Mouse (Mus musculus): ENCODE measurements around the gene Dennd1a. TPM values are rescaled to one million over a fixed set of nuclear protein-coding genes. Genes with fewer than 3 reads are reported as not detected.

Dennd1a gene
- polyA plus RNA-seq, 1 experiment from 2014 or later = 10.3 TPM

DNA sequence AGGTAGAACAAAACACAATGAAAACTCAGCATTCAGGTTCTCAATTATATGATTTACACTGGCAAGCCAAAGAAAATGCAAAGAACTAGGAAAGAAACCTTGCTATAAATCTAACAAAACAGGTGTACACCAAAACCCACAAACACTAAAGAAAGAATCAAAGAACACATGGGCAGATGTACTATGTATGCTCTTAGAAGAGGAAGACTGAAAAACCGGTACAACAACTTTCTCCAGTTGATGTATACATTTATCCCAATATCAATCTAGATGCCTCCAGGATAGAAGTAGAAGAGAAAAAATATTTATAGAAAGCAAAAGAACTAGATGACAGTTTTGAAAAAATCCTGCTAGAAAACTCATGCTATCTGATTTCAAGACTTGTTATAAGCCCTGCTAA lies 184.5 kb downstream of the Dennd1a start:
- no peak for TF ChIP-seq CTCF (IDR thresholded peaks at IDR 0.05; ENCODE audit: low read depth)
- no peaks in the 10 kb centered on the region for H3K4me1 ChIP-seq (replicated peaks; ENCODE audit: control insufficient read depth, insufficient read depth, low read length)
- WGBS = 67% methylated on average over 1 of the region's 1 CpGs
- H3K4me3 ChIP-seq (ENCODE audit: low read depth, low read length) = no peak overlapping the region
- ATAC-seq = no peak
- H3K27ac ChIP-seq (ENCODE audit: low read depth, low read length) = no peak overlapping the region
- H3K36me3 ChIP-seq (ENCODE audit: control insufficient read depth, insufficient read depth) = no peaks in the 10 kb centered on the region
- no peak overlapping the region for H3K4me2 ChIP-seq (replicated peaks; ENCODE audit: low read depth)
- no peaks in the 10 kb centered on the region for H3K27me3 ChIP-seq (replicated peaks; ENCODE audit: control insufficient read depth, insufficient read depth, low read length)
- no peaks in the 10 kb centered on the region for H3K9me3 ChIP-seq (ENCODE audit: control insufficient read depth)
- H3K9ac ChIP-seq (ENCODE audit: low read depth, low read length) = no peak overlapping the region

DNA sequence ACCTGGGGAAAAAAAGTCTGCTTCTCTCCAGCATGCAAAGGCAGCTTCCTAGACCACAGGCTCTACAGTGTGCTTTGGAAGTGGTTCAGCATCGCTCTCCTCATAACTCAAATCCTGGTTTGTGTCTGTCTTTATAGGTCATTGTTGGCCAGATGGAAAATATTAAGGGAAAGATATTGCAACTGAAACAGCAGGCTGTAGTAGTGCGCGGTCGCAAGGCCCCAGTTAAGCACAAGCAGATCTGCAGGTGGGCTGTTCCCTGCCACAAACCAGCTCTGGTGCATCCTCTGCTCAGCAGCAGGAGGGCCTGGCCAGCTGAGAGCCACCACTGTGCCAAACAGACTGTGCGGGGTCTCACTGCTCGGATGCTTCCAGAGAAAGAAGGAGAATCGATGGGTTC lies 186.9 kb downstream of the Dennd1a start:
- H3K4me3 ChIP-seq (ENCODE audit: low read depth, low read length) = no peak overlapping the region
- no peak for TF ChIP-seq CTCF (IDR thresholded peaks at IDR 0.05; ENCODE audit: low read depth)
- H3K4me2 ChIP-seq (replicated peaks; ENCODE audit: low read depth) = no peak overlapping the region
- no peaks in the 10 kb centered on the region for H3K36me3 ChIP-seq (ENCODE audit: control insufficient read depth, insufficient read depth)
- H3K27ac ChIP-seq (ENCODE audit: low read depth, low read length) = no peak overlapping the region
- no peaks in the 10 kb centered on the region for H3K9me3 ChIP-seq (ENCODE audit: control insufficient read depth)
- ATAC-seq = no peak
- H3K4me1 ChIP-seq (replicated peaks; ENCODE audit: control insufficient read depth, insufficient read depth, low read length) = no peaks in the 10 kb centered on the region
- H3K9ac ChIP-seq (ENCODE audit: low read depth, low read length) = no peak overlapping the region
- H3K27me3 ChIP-seq (replicated peaks; ENCODE audit: control insufficient read depth, insufficient read depth, low read length) = no peaks in the 10 kb centered on the region
- 73% methylated on average over 7 of the region's 7 CpGs for WGBS

DNA sequence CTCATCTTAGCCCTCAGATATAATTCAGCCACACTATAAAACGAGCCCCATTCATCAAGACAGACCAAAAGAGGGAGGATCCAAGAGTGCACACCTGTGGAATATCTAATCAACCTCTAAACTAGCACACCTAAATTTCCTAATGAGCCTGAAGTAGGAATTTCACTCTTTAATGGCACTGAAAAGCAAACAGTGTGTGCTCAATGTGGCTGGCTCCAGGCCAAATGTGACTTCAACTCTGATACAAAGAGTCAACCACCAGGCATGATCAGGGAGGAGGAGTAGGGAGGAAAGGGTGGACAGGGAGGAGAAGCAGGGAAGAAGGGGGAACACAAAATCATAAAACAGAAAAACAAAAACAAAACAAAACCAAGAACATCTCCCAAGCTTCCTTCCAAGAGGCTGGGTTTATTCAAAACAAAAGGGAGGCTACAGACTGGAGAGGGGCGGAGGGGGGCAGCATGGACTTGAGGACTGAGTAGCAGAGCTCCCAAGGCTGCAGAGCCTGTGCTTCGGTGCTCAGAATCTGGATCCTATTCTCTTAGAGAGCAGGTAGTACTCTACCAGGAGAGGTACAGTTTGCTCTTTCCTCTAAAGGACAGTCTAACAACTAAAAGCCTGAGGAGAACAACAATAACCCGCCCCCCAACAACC lies 187.9 kb downstream of the Dennd1a start:
- ATAC-seq = peak; percentile 47
- H3K9ac ChIP-seq (ENCODE audit: low read depth, low read length) = no peak overlapping the region
- H3K4me3 ChIP-seq (ENCODE audit: low read depth, low read length) = no peak overlapping the region
- H3K27me3 ChIP-seq (replicated peaks; ENCODE audit: control insufficient read depth, insufficient read depth, low read length) = no peaks in the 10 kb centered on the region
- H3K36me3 ChIP-seq (ENCODE audit: control insufficient read depth, insufficient read depth) = no peaks in the 10 kb centered on the region
- no peak for TF ChIP-seq CTCF (IDR thresholded peaks at IDR 0.05; ENCODE audit: low read depth)
- H3K9me3 ChIP-seq (ENCODE audit: control insufficient read depth) = no peaks in the 10 kb centered on the region
- no peaks in the 10 kb centered on the region for H3K4me1 ChIP-seq (replicated peaks; ENCODE audit: control insufficient read depth, insufficient read depth, low read length)
- 74% methylated on average over 4 of the region's 4 CpGs for WGBS
- H3K4me2 ChIP-seq (replicated peaks; ENCODE audit: low read depth) = no peak overlapping the region
- H3K27ac ChIP-seq (ENCODE audit: low read depth, low read length) = no peak overlapping the region

DNA sequence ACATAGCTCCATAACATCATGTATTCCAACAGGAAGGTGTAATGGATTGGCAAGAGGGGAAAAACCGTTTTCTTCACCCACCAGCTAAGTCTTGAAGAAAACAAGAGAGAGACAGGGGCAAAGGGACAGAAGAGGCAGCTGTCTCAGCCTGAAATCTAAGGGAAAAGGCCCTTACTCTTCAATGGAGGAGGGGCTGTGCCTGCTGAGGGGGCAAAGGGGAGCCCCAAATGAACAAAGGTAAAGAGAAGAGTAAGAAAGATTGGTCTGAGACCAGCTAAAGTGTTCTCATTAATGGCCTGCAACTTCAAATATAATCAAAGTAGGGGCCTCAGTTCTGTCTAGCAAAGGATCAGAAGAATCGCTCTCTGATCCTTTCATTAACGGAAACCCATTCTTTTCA lies 189.7 kb downstream of the Dennd1a start:
- Histone ChIP-seq H3K36me3 (ENCODE audit: control insufficient read depth, insufficient read depth) (no peaks in the 10 kb centered on the region), H3K4me2 (replicated peaks; ENCODE audit: low read depth) (no peak overlapping the region), H3K9me3 (ENCODE audit: control insufficient read depth) (no peaks in the 10 kb centered on the region), H3K27ac (ENCODE audit: low read depth, low read length) (no peak overlapping the region), H3K9ac (ENCODE audit: low read depth, low read length) (no peak overlapping the region), H3K4me1 (replicated peaks; ENCODE audit: control insufficient read depth, insufficient read depth, low read length) (no peaks in the 10 kb centered on the region), H3K27me3 (replicated peaks; ENCODE audit: control insufficient read depth, insufficient read depth, low read length) (no peaks in the 10 kb centered on the region), H3K4me3 (ENCODE audit: low read depth, low read length) (no peak overlapping the region)
- ATAC-seq = no peak
- TF ChIP-seq CTCF (IDR thresholded peaks at IDR 0.05; ENCODE audit: low read depth) = no peak
- 86% methylated on average over 3 of the region's 3 CpGs for WGBS

DNA sequence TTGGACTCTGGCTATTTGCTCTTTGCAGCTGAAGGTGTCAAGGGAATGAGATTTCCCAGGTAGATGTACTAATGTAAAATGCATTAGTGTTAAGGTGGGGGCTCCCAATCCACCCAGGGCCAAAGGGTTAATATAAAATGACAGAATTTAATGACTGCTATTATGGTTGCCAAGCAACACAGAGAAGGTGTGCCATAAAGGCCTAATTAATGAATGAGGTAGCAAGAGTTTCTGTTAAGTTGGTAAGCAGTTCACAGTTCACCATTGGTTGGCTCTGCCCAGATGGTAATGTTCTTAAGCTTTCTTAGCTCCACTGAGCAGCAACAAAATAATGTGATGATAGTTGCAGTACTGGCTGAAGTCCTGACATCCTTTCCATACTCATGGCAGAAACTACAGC lies 190.9 kb downstream of the Dennd1a start:
- no peak for ATAC-seq
- Histone ChIP-seq H3K4me3 (ENCODE audit: low read depth, low read length) (no peak overlapping the region), H3K36me3 (ENCODE audit: control insufficient read depth, insufficient read depth) (no peaks in the 10 kb centered on the region), H3K9me3 (ENCODE audit: control insufficient read depth) (no peaks in the 10 kb centered on the region), H3K9ac (ENCODE audit: low read depth, low read length) (no peak overlapping the region), H3K27ac (ENCODE audit: low read depth, low read length) (no peak overlapping the region), H3K4me2 (replicated peaks; ENCODE audit: low read depth) (no peak overlapping the region), H3K4me1 (replicated peaks; ENCODE audit: control insufficient read depth, insufficient read depth, low read length) (no peaks in the 10 kb centered on the region), H3K27me3 (replicated peaks; ENCODE audit: control insufficient read depth, insufficient read depth, low read length) (no peaks in the 10 kb centered on the region)
- TF ChIP-seq CTCF (IDR thresholded peaks at IDR 0.05; ENCODE audit: low read depth) = no peak

DNA sequence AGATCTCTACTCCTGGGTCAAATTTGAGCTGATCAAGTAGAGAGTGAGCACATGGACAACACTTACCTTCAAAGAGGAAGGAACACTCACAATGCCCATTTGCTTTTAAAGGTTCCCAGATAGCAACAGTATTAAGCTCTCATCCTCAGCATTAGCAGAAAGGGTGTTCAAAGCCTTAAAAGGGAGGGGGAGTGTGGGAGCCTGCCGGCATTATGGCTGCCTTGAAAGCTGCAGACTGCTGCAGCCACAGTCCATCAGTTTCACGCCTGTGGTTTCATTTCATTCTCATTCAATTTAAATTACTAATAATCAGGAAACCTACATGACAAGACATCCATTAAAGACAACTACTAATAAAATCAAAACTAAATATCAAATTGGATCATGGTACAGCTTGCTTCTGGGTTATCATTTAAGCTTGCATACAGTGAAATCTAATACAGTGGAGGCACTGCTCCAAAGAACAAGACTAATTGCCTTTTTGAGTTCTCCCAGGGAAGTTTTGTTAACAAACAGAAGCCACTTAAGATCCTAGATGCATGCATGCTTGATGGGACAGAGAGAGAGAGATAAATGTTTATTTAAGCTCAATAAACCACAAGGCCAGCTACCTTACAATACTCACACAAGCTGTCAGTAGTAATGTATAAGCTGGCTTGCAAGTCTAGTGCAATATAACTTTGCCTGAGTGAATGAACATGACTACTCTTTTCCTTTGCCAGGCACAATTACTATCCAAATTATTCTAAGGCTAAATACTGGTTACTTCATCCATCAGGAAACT lies 192.6 kb downstream of the Dennd1a start:
- Histone ChIP-seq H3K27ac (ENCODE audit: low read depth, low read length) (no peak overlapping the region), H3K9me3 (ENCODE audit: control insufficient read depth) (no peaks in the 10 kb centered on the region), H3K27me3 (replicated peaks; ENCODE audit: control insufficient read depth, insufficient read depth, low read length) (no peaks in the 10 kb centered on the region), H3K36me3 (ENCODE audit: control insufficient read depth, insufficient read depth) (no peaks in the 10 kb centered on the region), H3K4me2 (replicated peaks; ENCODE audit: low read depth) (no peak overlapping the region), H3K4me3 (ENCODE audit: low read depth, low read length) (no peak overlapping the region), H3K4me1 (replicated peaks; ENCODE audit: control insufficient read depth, insufficient read depth, low read length) (no peaks in the 10 kb centered on the region), H3K9ac (ENCODE audit: low read depth, low read length) (no peak overlapping the region)
- TF ChIP-seq CTCF (IDR thresholded peaks at IDR 0.05; ENCODE audit: low read depth) = no peak
- ATAC-seq = no peak
- 65% methylated on average over 2 of the region's 2 CpGs for WGBS
